Mouse (Mus musculus) megakaryocyte, embryonic 14.5 days (primary cell): ENCODE data around the gene Dab1. TPM values are rescaled to one million over a fixed set of nuclear protein-coding genes. Genes with fewer than 3 reads are reported as not detected.

Experiments used
- H3K27me3 ChIP-seq: replicated peaks from 2 replicates; pipeline ENCODE3; 2012; ENCODE audit warnings: inconsistent platforms
- H3K36me3 ChIP-seq: replicated peaks from 2 replicates; pipeline ENCODE3; 2012; ENCODE audit warnings: low read length, inconsistent platforms, mixed read lengths
- H3K4me1 ChIP-seq: 2 replicates; pipeline ENCODE4 v1.6.1; 2012; ENCODE audit warnings: inconsistent platforms
- H3K4me3 ChIP-seq: replicated peaks from 2 replicates; pipeline ENCODE3; 2012; ENCODE audit warnings: moderate library complexity, mild to moderate bottlenecking, inconsistent platforms
- H3K9me3 ChIP-seq: 2 replicates; pipeline ENCODE4 v1.6.1; 2012; ENCODE audit warnings: inconsistent platforms
- FLI1 ChIP-seq: IDR thresholded peaks from 2 replicates; pipeline ENCODE4 v1.6.1; 2012; ENCODE audit warnings: low read length, inconsistent platforms, mixed read lengths
- GATA1 ChIP-seq: IDR thresholded peaks from 3 replicates; pipeline ENCODE4 v1.6.1; 2012; ENCODE audit warnings: mixed read lengths, low read length, inconsistent platforms, borderline replicate concordance
- polyA plus RNA-seq: library from polyadenylated mRNA; stranded (reverse); fragments of >175 nt; gene quantifications from 2 replicates; pipeline ENCODE4 v1.2.3, GENCODE M21; 2012; ENCODE audit warnings: low replicate concordance; ENCODE audit not compliant: insufficient read depth

Gene Dab1
- polyA plus RNA-seq, 1 experiment, result not detected

- H3K27me3 ChIP-seq, result no peaks in the 10 kb centered on the region
Observed at GRCm38 (mm10) chr4:104522324-104522723, 903.2 kb downstream of the Dab1 start.

GRCm38 (mm10) chr4:104523776-104524175, 904.6 kb downstream of the Dab1 start:
- Histone ChIP-seq H3K4me3 (no peak overlapping the region), H3K27me3 (no peaks in the 10 kb centered on the region), H3K4me1 (no peaks in the 10 kb centered on the region), H3K36me3 (no peaks in the 10 kb centered on the region), H3K9me3 (peaks cover 11% of the 10 kb centered on the region)
- no peak for TF ChIP-seq FLI1
- TF ChIP-seq GATA1, result no peak

More at GRCm38 (mm10) chr4:104522324-104522723, 903.2 kb downstream of the Dab1 start:
- Histone ChIP-seq H3K4me1 (no peaks in the 10 kb centered on the region), H3K4me3 (no peak overlapping the region), H3K36me3 (no peaks in the 10 kb centered on the region), H3K9me3 (peaks cover 11% of the 10 kb centered on the region)
- TF ChIP-seq FLI1 (no peak), GATA1 (no peak)

- H3K36me3 ChIP-seq, result no peaks in the 10 kb centered on the region
- H3K4me1 ChIP-seq, result no peaks in the 10 kb centered on the region
- peaks cover 17% of the 10 kb centered on the region for H3K9me3 ChIP-seq
- no peaks in the 10 kb centered on the region for H3K27me3 ChIP-seq
- TF ChIP-seq GATA1 (no peak), FLI1 (no peak)
- no peak overlapping the region for H3K4me3 ChIP-seq
Observed at GRCm38 (mm10) chr4:104529905-104530646, 910.9 kb downstream of the Dab1 start.

- Histone ChIP-seq H3K4me1 (no peaks in the 10 kb centered on the region), H3K9me3 (peaks cover 12% of the 10 kb centered on the region), H3K27me3 (no peaks in the 10 kb centered on the region), H3K4me3 (no peak overlapping the region), H3K36me3 (no peaks in the 10 kb centered on the region)
- no peak for TF ChIP-seq GATA1
- no peak for TF ChIP-seq FLI1
Observed at GRCm38 (mm10) chr4:104532846-104533245, 913.7 kb downstream of the Dab1 start.

- Histone ChIP-seq H3K9me3 (peaks cover 4% of the 10 kb centered on the region; the same call in 1 of the 2 replicates), H3K4me1 (no peaks in the 10 kb centered on the region), H3K27me3 (no peaks in the 10 kb centered on the region), H3K4me3 (no peak overlapping the region), H3K36me3 (no peaks in the 10 kb centered on the region)
- TF ChIP-seq FLI1 (no peak), GATA1 (no peak)
Observed at GRCm38 (mm10) chr4:104538420-104538819, 919.3 kb downstream of the Dab1 start.

- H3K9me3 ChIP-seq, result peaks cover 3% of the 10 kb centered on the region; the same call in 1 of the 2 replicates
- no peaks in the 10 kb centered on the region for H3K27me3 ChIP-seq
- no peak overlapping the region for H3K4me3 ChIP-seq
- no peaks in the 10 kb centered on the region for H3K36me3 ChIP-seq
- H3K4me1 ChIP-seq, result no peaks in the 10 kb centered on the region
- no peak for TF ChIP-seq GATA1
- no peak for TF ChIP-seq FLI1
Observed at GRCm38 (mm10) chr4:104539047-104539446, 919.9 kb downstream of the Dab1 start.

GRCm38 (mm10) chr4:104547091-104547490, 927.9 kb downstream of the Dab1 start:
- H3K4me3 ChIP-seq, result no peak overlapping the region
- TF ChIP-seq FLI1, result no peak
- no peak for TF ChIP-seq GATA1
- peaks cover 11% of the 10 kb centered on the region; the same call in 1 of the 2 replicates for H3K9me3 ChIP-seq
- H3K27me3 ChIP-seq, result no peaks in the 10 kb centered on the region
- H3K36me3 ChIP-seq, result no peaks in the 10 kb centered on the region
- H3K4me1 ChIP-seq, result no peaks in the 10 kb centered on the region

GRCm38 (mm10) chr4:104548287-104548686, 929.1 kb downstream of the Dab1 start:
- Histone ChIP-seq H3K9me3 (peaks cover 14% of the 10 kb centered on the region; the same call in 1 of the 2 replicates), H3K4me3 (no peak overlapping the region)
- no peak for TF ChIP-seq GATA1

GRCm38 (mm10) chr4:104550581-104551205, 931.5 kb downstream of the Dab1 start:
- H3K9me3 ChIP-seq, result peaks cover 17% of the 10 kb centered on the region; the same call in 1 of the 2 replicates
- no peak overlapping the region for H3K4me3 ChIP-seq
- no peaks in the 10 kb centered on the region for H3K4me1 ChIP-seq
- TF ChIP-seq GATA1 (no peak), FLI1 (no peak)
- no peaks in the 10 kb centered on the region for H3K27me3 ChIP-seq
- no peaks in the 10 kb centered on the region for H3K36me3 ChIP-seq

More at GRCm38 (mm10) chr4:104548287-104548686, 929.1 kb downstream of the Dab1 start:
- Histone ChIP-seq H3K4me1 (no peaks in the 10 kb centered on the region), H3K27me3 (no peaks in the 10 kb centered on the region), H3K36me3 (no peaks in the 10 kb centered on the region)

- TF ChIP-seq FLI1 (no peak), GATA1 (no peak)
- peaks cover 24% of the 10 kb centered on the region; the same call in 1 of the 2 replicates for H3K9me3 ChIP-seq
- H3K4me1 ChIP-seq, result no peaks in the 10 kb centered on the region
- no peaks in the 10 kb centered on the region for H3K36me3 ChIP-seq
- H3K4me3 ChIP-seq, result no peak overlapping the region
- no peaks in the 10 kb centered on the region for H3K27me3 ChIP-seq
Observed at GRCm38 (mm10) chr4:104551390-104552070, 932.4 kb downstream of the Dab1 start.
